Mouse (Mus musculus) stomach, postnatal 0 days (tissue): ENCODE results near the gene Med12l.

ENCODE experiments used
- CTCF ChIP-seq: IDR thresholded peaks from 2 replicates; pipeline ENCODE4 v1.5.1; 2016; ENCODE audit warnings: antibody characterized with exemption, low read depth, mild to moderate bottlenecking, moderate library complexity
- EP300 ChIP-seq: optimal IDR thresholded peaks from 2 replicates; pipeline ENCODE3; 2016; ENCODE audit warnings: antibody characterized with exemption

GRCm38 (mm10) chr3:59063431-59063830 is 57.8 kb downstream of the Med12l start:
- TF ChIP-seq CTCF = no peak
- TF ChIP-seq EP300 = no peak
